Mouse (Mus musculus) midbrain, embryonic 15.5 days (tissue): Measurements from ENCODE around the gene Zfp512. TPM values are rescaled to one million over a fixed set of nuclear protein-coding genes. Genes with fewer than 3 reads are reported as not detected.
"Not testable (repeated sequence)": the region's sequence is repeated elsewhere in the genome, so short reads cannot be mapped to it uniquely, and the experiment has no call there.

ENCODE experiments used
- ATAC-seq: fragments of 200-750 bp; cut with Nextera tagmentation; replicated peaks from 2 replicates; pipeline ENCODE4 v1.8.0; 2017; ENCODE audit warnings: moderate TSS enrichment
- H3K27ac ChIP-seq: fragments of 300-500 bp; sonication (generic); 2 replicates; pipeline ENCODE4 v1.5.1; 2015; ENCODE audit warnings: mild to moderate bottlenecking, inconsistent platforms
- H3K27me3 ChIP-seq: fragments of 300-500 bp; sonication (generic); replicated peaks from 2 replicates; pipeline ENCODE4 v1.6.1; 2015; ENCODE audit warnings: inconsistent platforms
- H3K36me3 ChIP-seq: fragments of 300-500 bp; sonication (generic); replicated peaks from 2 replicates; pipeline ENCODE4 v1.6.1; 2015; ENCODE audit warnings: inconsistent platforms
- H3K4me1 ChIP-seq: fragments of 300-500 bp; sonication (generic); 2 replicates; pipeline ENCODE4 v1.6.1; 2015; ENCODE audit warnings: inconsistent platforms
- H3K4me2 ChIP-seq: fragments of 300-500 bp; sonication (generic); 2 replicates; pipeline ENCODE4 v1.6.1; 2015; ENCODE audit warnings: inconsistent platforms, mild to moderate bottlenecking, moderate library complexity
- H3K4me3 ChIP-seq: fragments of 300-500 bp; sonication (generic); 2 replicates; pipeline ENCODE4 v1.5.1; 2015; ENCODE audit warnings: mild to moderate bottlenecking, inconsistent platforms
- H3K9ac ChIP-seq: fragments of 300-500 bp; sonication (generic); 2 replicates; pipeline ENCODE4 v1.6.1; 2015; ENCODE audit warnings: mild to moderate bottlenecking, inconsistent platforms
- H3K9me3 ChIP-seq: fragments of 300-500 bp; sonication (generic); 2 replicates; pipeline ENCODE4 v1.6.1; 2016; ENCODE audit warnings: inconsistent platforms
- WGBS: fragments of 180-500 bp; shearing (Covaris S2); methylation state at CpG from one replicate; pipeline ENCODE4 v1.1.7; 2015; ENCODE audit warnings: mixed read lengths; 5-methylcytosine and 5-hydroxymethylcytosine counted together
- polyA plus RNA-seq: library from polyadenylated mRNA; unstranded; fragments of >200 nt; fragmentation: Nextera tagmentation; extraction: Ambion mirVana; gene quantifications from 2 replicates; pipeline ENCODE4 v1.2.1, GENCODE M21; 2015

The Zfp512 gene
- 141 and 145 TPM in 2 replicates for polyA plus RNA-seq

DNA sequence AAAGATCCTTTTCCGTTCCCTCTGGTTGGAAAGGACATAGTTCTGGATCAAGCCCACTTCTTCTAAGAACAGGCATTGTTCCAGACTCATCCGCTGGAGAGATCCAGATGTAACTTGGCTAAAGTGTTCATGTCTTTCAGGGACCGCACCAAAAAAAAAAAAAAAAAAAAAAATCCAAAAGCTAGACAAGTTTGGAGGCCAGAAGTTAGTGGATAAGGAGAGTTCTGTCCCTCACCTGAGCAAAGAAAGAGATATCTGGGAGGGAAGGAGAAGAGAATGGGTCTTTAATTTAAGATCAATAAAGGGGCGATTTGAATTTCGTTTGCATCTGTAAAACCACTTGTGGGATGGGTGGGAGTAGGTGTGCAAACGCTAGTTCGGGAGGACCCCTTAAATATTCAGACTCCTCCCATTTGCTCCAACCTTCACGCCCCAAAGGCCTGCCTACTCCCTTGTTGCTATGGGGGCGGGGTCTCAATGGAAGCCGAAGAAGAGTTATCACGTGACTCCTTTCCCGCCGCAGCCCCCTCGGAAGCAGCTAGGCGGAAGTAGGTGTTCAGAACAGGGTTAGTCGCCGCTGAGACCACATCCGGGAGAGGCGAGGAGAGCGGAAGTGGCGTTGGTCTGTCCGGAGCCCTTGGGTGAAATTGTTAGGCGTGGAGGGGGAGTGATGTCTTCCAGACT, at the start of gene Zfp512:
Gene Zfp512, plus strand, starts transcription at position 554 of the 684 bp plus-strand sequence.
- peak within 1 kb of the TSS; percentile 87 for H3K4me2 ChIP-seq
- H3K9ac ChIP-seq: peak within 1 kb of the TSS; percentile 56
- 6% methylated on average over 23 of the region's 23 CpGs for WGBS
- H3K4me3 ChIP-seq: peak within 1 kb of the TSS; percentile 56
- peaks cover 19% of the 10 kb centered on the region for H3K4me1 ChIP-seq
- H3K9me3 ChIP-seq: no peaks in the 10 kb centered on the region
- H3K27me3 ChIP-seq: no peaks in the 10 kb centered on the region
- peak within 1 kb of the TSS; percentile 61 for H3K27ac ChIP-seq
- peak; percentile 100 for ATAC-seq
- no peaks in the 10 kb centered on the region for H3K36me3 ChIP-seq

DNA sequence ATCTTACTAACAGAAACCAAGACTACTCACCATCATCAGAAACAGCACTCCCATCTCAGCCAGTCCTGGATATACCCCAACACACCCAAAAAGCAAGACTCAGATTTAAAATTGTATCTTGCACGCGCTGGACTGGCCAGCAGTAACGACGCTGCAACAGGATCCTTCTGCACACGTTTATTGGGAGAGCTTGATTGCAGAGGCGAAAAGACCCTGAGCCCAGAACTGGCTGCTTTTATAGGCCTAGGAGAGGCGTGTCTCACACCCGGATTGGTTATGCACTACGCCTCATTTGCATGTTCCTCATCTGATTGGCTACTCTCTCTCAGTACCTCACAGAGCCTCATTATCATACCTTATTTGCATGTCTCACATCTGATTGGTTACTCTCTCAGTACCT, 17.5 kb upstream of the Zfp512 start:
- WGBS: 96% methylated on average over 9 of the region's 9 CpGs
- not testable (repeated sequence) for H3K9ac ChIP-seq, H3K4me3 ChIP-seq, H3K4me2 ChIP-seq, H3K4me1 ChIP-seq, H3K27ac ChIP-seq, H3K36me3 ChIP-seq, H3K27me3 ChIP-seq, H3K9me3 ChIP-seq, ATAC-seq

DNA sequence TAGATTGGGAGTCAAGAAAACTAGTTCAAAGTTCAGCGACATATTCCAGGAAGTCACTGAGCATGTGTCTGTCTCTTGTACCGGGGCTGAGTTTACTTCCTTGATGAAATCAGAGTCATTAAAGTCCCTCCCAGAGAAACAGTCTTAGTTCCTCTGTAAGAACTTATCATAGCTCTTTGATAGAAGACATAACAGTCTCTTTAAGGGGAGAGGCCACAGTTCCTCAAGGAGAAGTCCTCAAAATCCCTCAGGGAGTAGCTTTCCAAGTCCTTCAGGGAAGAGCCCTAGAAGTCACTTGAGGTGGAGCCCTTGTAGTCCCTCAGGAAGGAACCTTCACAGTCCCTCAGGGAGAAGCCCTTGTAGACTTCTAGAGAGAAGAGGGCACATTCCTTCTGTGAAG, 895 bp upstream of the Zfp512 start:
- Histone ChIP-seq H3K4me2 (no peak overlapping the region), H3K4me3 (no peak overlapping the region), H3K27ac (no peak overlapping the region), H3K9ac (no peak overlapping the region), H3K4me1 (peaks cover 19% of the 10 kb centered on the region), H3K36me3 (no peaks in the 10 kb centered on the region), H3K27me3 (no peaks in the 10 kb centered on the region), H3K9me3 (no peaks in the 10 kb centered on the region)
- 0 out of 2 replicates have a peak, but pooled peaks have one; percentile 8 for ATAC-seq
- WGBS: 87% methylated on average over 2 of the region's 2 CpGs

DNA sequence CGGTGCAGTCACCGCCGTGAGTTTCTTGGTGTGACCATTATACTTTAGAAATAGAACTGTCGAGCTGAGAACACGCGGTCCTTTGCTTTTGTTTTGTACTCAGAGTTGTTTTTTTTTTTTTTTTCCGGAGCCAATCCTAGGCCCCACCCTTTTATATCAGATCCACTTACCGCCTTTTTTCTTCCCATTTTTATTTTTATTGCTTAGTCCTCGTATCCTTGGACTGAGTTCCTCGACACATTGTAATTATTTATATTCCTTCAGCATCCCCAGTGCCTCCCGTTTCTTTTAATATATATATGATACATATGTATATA, 289 bp downstream of the Zfp512 start:
- no peaks in the 10 kb centered on the region for H3K27me3 ChIP-seq
- under 1% methylated on average over 11 of the region's 11 CpGs for WGBS
- peaks cover 19% of the 10 kb centered on the region for H3K4me1 ChIP-seq
- no peaks in the 10 kb centered on the region for H3K36me3 ChIP-seq
- no peak; the same call in 1 of the 2 replicates for ATAC-seq
- peak overlapping the region; percentile 87 for H3K4me2 ChIP-seq
- peak overlapping the region; percentile 56 for H3K9ac ChIP-seq
- H3K9me3 ChIP-seq: no peaks in the 10 kb centered on the region
- peak overlapping the region; percentile 56 for H3K4me3 ChIP-seq
- H3K27ac ChIP-seq: peak overlapping the region; percentile 61

DNA sequence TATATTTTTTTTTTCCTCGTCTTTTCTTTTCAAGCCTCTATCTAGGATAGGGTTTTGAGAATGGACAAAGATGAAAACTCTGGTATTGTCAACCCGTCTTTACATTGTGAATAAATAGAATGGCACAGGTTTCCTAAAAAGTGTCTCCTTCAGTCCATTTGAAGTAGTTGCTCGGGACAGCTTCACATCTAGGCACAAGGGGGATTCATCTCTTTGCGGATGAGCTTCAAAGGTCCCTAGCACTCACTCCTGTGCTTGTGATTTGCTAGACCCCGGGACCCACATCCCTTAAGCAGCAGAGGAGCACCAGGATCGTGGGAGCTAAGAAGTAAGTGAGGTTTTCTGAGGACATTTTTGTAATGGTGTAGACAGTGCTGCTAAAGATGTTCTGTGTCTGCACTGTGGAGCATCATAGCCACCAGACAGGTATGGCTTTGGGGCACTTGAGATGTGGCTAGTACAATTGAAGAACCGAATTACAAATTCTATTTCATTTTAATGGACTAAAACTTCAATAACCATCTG, 717 bp downstream of the Zfp512 start:
- peak overlapping the region; percentile 56 for H3K9ac ChIP-seq
- peak overlapping the region; percentile 56 for H3K4me3 ChIP-seq
- H3K4me2 ChIP-seq: peak overlapping the region; percentile 87
- peak; percentile 9; the same call in 1 of the 2 replicates for ATAC-seq
- peaks cover 19% of the 10 kb centered on the region for H3K4me1 ChIP-seq
- H3K27ac ChIP-seq: no peak overlapping the region
- no peaks in the 10 kb centered on the region for H3K27me3 ChIP-seq
- 14% methylated on average over 7 of the region's 7 CpGs for WGBS
- no peaks in the 10 kb centered on the region for H3K36me3 ChIP-seq
- no peaks in the 10 kb centered on the region for H3K9me3 ChIP-seq

DNA sequence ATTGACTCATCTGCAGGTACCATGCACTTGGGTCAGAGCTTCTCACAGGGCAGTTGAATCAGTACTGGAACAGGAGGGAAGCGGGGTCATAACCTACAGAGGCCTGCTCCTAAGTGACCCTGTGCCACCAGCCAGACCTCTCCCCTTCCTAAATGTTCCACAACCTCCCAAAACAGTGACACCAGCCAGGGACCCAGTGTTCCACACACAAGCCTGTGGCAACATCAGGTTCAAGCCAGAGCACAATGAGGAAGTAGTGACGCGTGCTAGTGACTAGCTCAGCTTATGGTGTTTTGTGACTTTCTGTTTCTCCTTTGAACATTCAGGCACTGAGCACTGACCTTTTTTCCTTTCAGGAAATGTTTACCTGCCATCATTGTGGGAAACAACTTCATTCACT, 15.6 kb downstream of the Zfp512 start:
- Histone ChIP-seq H3K27ac (no peak overlapping the region), H3K4me2 (no peak overlapping the region), H3K9ac (no peak overlapping the region), H3K9me3 (no peaks in the 10 kb centered on the region), H3K27me3 (no peaks in the 10 kb centered on the region), H3K4me3 (no peak overlapping the region), H3K36me3 (peaks cover 50% of the 10 kb centered on the region), H3K4me1 (no peaks in the 10 kb centered on the region)
- ATAC-seq: no peak
- WGBS: 96% methylated on average over 3 of the region's 3 CpGs

DNA sequence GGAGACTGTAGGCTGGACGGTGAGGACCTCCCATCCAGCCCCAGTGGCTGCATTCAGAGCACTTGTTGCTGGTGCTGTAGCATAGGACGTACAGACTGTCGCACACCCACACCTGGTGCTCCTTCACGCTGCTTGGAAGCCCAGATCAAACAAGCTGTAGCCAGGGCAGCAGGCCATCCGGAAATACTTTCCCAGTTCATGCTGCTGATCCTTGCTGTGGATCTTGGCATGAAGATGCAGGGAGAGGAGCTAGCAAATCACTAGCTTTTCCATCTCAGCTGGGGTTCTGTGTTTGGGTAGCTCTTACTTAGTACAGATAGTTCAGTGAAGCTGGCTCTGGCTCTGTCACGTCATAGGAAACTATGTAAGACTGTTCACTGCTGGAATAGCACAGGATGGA, 17.5 kb downstream of the Zfp512 start:
- Histone ChIP-seq H3K27me3 (no peaks in the 10 kb centered on the region), H3K27ac (no peak overlapping the region), H3K9ac (no peak overlapping the region), H3K4me1 (no peaks in the 10 kb centered on the region), H3K36me3 (peaks cover 65% of the 10 kb centered on the region), H3K4me3 (no peak overlapping the region), H3K4me2 (no peak overlapping the region), H3K9me3 (no peaks in the 10 kb centered on the region)
- 94% methylated on average over 6 of the region's 6 CpGs for WGBS
- no peak for ATAC-seq

DNA sequence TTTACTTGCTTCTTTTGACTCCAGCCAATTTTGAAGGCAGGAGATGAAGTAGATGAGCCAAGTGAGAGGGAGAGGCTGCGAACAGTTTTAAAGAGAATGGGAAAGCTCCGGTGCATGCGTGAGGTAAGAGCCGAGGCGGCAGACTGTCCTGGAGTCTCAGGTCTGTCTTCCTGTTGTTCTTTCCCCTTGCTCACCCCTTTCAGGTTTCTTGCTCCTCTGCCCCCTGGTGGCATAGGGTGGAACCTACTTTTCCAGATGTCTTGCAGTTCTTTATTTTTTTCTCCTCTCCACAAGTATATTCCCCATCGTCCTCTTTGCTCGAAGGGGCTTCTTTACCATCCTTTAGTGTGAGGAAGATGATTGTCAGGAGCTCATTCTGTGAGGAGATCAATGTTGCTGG, 18.1 kb downstream of the Zfp512 start:
- Histone ChIP-seq H3K27me3 (no peaks in the 10 kb centered on the region), H3K36me3 (peaks cover 66% of the 10 kb centered on the region), H3K4me1 (no peaks in the 10 kb centered on the region), H3K4me2 (no peak overlapping the region), H3K4me3 (no peak overlapping the region), H3K9me3 (no peaks in the 10 kb centered on the region), H3K27ac (no peak overlapping the region), H3K9ac (no peak overlapping the region)
- WGBS: 77% methylated on average over 7 of the region's 7 CpGs
- no peak for ATAC-seq

DNA sequence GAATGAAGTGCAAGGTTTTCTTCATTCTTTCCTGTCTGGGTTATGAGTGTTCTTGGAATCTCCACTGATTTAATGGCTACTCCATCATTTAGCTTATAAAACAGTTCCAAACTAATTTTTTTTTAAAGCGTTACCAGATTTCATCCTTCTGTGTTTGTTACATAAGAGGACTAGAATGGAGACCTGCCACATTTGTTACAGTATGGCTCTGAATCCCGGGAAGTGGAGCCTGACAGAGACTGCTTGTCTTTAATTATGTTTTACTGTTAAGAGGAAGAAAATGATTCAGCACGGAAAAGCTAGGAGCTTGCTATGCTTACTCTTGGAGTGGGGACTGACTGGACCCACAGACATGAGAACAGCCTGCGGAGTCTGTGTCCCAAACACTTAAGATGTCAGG, 28.3 kb downstream of the Zfp512 start:
- H3K36me3 ChIP-seq: peaks cover 46% of the 10 kb centered on the region
- no peak overlapping the region for H3K4me2 ChIP-seq
- H3K27me3 ChIP-seq: no peaks in the 10 kb centered on the region
- no peak overlapping the region for H3K27ac ChIP-seq
- no peak overlapping the region for H3K9ac ChIP-seq
- ATAC-seq: no peak
- no peaks in the 10 kb centered on the region for H3K4me1 ChIP-seq
- no peaks in the 10 kb centered on the region for H3K9me3 ChIP-seq
- 94% methylated on average over 4 of the region's 4 CpGs for WGBS
- H3K4me3 ChIP-seq: no peak overlapping the region

DNA sequence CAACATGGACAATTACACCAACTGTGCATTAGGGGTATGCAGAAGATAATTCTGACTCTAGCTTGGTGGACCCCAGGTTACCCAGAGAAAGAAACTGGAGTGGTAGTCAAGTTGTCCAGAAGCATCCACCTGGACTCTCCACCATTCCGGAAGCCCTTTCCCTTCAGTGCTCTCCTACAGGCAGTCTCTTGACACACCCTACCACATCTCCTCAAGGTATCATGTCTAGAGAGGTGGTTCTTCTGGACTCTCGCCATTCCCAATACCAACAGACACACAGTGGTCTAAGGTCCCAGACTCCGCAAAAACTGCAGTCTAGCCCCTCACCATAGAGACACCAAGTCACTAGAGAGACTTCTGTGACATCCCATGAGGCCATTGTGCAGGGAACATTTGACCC, 33.2 kb downstream of the Zfp512 start, which contains the start of gene 4930548H24Rik:
Gene 4930548H24Rik, plus strand, starts transcription at position 301 of the 400 bp plus-strand sequence.
- H3K36me3 ChIP-seq: peaks cover 8% of the 10 kb centered on the region; the same call in 1 of the 2 replicates
- no peak within 1 kb of the TSS for H3K4me3 ChIP-seq
- no peak for ATAC-seq
- WGBS: 94% methylated on average over 3 of the region's 3 CpGs
- no peaks in the 10 kb centered on the region for H3K9me3 ChIP-seq
- no peak within 1 kb of the TSS for H3K9ac ChIP-seq
- no peaks in the 10 kb centered on the region for H3K27me3 ChIP-seq
- H3K4me1 ChIP-seq: no peaks in the 10 kb centered on the region
- H3K27ac ChIP-seq: no peak within 1 kb of the TSS
- H3K4me2 ChIP-seq: no peak within 1 kb of the TSS

DNA sequence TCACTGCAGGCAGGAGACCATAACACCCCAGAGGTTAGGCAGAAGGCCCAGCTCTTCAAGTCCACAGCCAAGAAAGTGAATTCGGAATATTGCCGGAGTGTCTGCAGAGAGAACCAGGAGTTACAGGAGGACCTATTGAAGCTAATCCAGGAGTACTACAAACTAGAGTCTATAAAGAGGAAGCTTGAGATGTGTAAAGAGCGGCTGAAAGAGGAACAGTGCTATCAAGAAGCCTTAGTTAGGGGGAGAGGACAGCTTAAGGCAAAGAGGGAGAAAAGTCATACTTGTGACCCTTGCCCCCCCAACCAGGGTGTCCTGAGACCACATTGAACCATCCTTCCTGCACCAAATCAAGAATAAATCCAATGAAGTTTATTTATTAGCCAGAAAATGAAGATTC, 35.7 kb downstream of the Zfp512 start:
- WGBS: 93% methylated on average over 3 of the region's 3 CpGs
- Histone ChIP-seq H3K9me3 (no peaks in the 10 kb centered on the region), H3K4me2 (no peak overlapping the region)

DNA sequence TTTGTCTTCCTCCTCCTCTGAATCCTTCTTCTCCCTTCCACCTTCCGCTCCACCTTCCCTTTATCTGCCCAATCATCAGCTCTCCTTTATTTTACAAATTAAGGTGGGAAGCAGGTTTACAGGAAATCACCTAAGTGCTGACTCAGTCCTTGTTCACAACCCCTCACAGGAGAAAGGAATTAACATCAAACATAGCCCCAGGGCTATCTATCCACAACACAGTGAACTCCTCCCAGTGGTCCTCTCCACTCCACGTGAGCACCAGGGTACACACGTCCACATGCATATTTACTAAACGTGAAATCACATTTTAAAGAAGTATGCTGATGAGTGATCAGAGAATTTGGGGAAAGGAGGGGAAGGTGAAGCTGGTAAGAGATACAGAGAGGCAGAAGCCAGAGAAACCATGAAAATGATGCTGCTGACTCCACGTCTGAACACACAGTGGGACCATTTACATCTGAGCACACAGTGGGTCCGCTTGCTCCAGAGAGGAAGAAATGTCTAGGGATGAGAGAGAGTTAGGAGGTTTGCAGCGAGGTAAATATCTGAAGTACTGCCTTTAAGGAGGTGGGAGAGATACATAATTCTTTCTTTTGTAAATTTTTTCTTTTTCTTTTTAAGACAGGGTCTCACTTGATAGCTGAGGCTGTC, 37.0 kb downstream of the Zfp512 start:
- no peak overlapping the region for H3K9ac ChIP-seq
- H3K4me2 ChIP-seq: no peak overlapping the region
- H3K27me3 ChIP-seq: no peaks in the 10 kb centered on the region
- H3K4me1 ChIP-seq: peaks cover 3% of the 10 kb centered on the region; the same call in 1 of the 2 replicates
- ATAC-seq: no peak
- no peak overlapping the region for H3K27ac ChIP-seq
- H3K4me3 ChIP-seq: no peak overlapping the region
- H3K36me3 ChIP-seq: 0 out of 2 replicates have a peak, but pooled peaks cover 4% of the 10 kb centered on the region
- no peaks in the 10 kb centered on the region for H3K9me3 ChIP-seq
- WGBS: 71% methylated on average over 7 of the region's 7 CpGs

More for the DNA sequence above, 35.7 kb downstream of the Zfp512 start:
- 0 out of 2 replicates have a peak, but pooled peaks cover 7% of the 10 kb centered on the region for H3K36me3 ChIP-seq
- H3K4me1 ChIP-seq: no peaks in the 10 kb centered on the region
- H3K27ac ChIP-seq: no peak overlapping the region
- ATAC-seq: no peak
- H3K27me3 ChIP-seq: no peaks in the 10 kb centered on the region
- no peak overlapping the region for H3K9ac ChIP-seq
- H3K4me3 ChIP-seq: no peak overlapping the region
